Mouse (Mus musculus) intestine, embryonic 15.5 days (tissue): ENCODE results near the gene Nmnat3. TPM values are rescaled to one million over a fixed set of nuclear protein-coding genes. Genes with fewer than 3 reads are reported as not detected.
A peak's percentile ranks its signal among the peaks of the same experiment; 100 is the strongest.

ENCODE experiments used
- ATAC-seq: fragments of 200-750 bp; cut with Nextera tagmentation; 2 replicates; pipeline ENCODE4 v1.8.0; 2017; ENCODE audit warnings: moderate TSS enrichment, moderate library complexity
- H3K27ac ChIP-seq: fragments of 300-500 bp; sonication (generic); 2 replicates; pipeline ENCODE4 v1.5.1; 2015; ENCODE audit warnings: mild to moderate bottlenecking, inconsistent platforms
- H3K27me3 ChIP-seq: fragments of 300-500 bp; sonication (generic); replicated peaks from 2 replicates; pipeline ENCODE4 v1.6.1; 2015; ENCODE audit warnings: inconsistent platforms
- H3K36me3 ChIP-seq: fragments of 300-500 bp; sonication (generic); 2 replicates; pipeline ENCODE4 v1.6.1; 2015; ENCODE audit warnings: inconsistent platforms
- H3K4me1 ChIP-seq: fragments of 300-500 bp; sonication (generic); replicated peaks from 2 replicates; pipeline ENCODE4 v1.6.1; 2015; ENCODE audit warnings: inconsistent platforms
- H3K4me2 ChIP-seq: fragments of 300-500 bp; sonication (generic); replicated peaks from 2 replicates; pipeline ENCODE4 v1.6.1; 2015; ENCODE audit warnings: mild to moderate bottlenecking, inconsistent platforms
- H3K4me3 ChIP-seq: fragments of 300-500 bp; sonication (generic); replicated peaks from 2 replicates; pipeline ENCODE4 v1.5.1; 2015; ENCODE audit warnings: inconsistent platforms
- H3K9ac ChIP-seq: fragments of 300-500 bp; sonication (generic); 2 replicates; pipeline ENCODE4 v1.6.1; 2015; ENCODE audit warnings: inconsistent platforms
- H3K9me3 ChIP-seq: fragments of 300-500 bp; sonication (generic); 2 replicates; pipeline ENCODE4 v1.6.1; 2016; ENCODE audit warnings: inconsistent platforms
- WGBS: fragments of 180-500 bp; shearing (Covaris S2); methylation state at CpG from one replicate; pipeline ENCODE4 v1.1.7; 2015; 5-methylcytosine and 5-hydroxymethylcytosine counted together
- polyA plus RNA-seq: library from polyadenylated mRNA; unstranded; fragments of >200 nt; fragmentation: Nextera tagmentation; extraction: Ambion mirVana; gene quantifications from 2 replicates; pipeline ENCODE4 v1.2.1, GENCODE M21; 2015

Nmnat3 gene
- polyA plus RNA-seq, 1 experiment from 2014 or later = 15.1 TPM

DNA sequence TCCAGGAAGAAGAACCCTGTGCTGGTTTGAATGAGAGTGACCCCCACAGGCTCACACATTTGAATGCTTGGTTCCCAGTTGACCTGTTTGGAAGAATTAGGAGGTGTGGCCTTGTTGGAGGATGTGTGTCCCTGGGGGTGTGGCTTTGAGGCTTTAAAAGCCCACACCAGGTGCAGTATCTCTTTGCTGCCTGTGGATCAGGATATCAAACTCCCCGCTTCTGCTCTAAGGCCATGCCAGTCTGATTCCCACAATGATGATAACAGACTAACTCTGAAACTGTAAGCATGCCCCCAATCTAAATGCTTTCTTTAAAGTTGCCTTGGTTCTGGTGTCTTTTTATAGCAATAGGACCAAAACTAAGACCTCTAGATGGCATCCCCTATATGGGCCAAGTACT, 58.6 kb downstream of the Nmnat3 start:
- H3K9me3 ChIP-seq = no peaks in the 10 kb centered on the region
- H3K27ac ChIP-seq = no peak overlapping the region
- H3K9ac ChIP-seq = no peak overlapping the region
- no peak for ATAC-seq
- peaks cover 5% of the 10 kb centered on the region for H3K4me1 ChIP-seq
- 89% methylated on average over 1 of the region's 1 CpGs for WGBS
- H3K4me3 ChIP-seq = no peak overlapping the region
- H3K4me2 ChIP-seq = no peak overlapping the region
- H3K27me3 ChIP-seq = no peaks in the 10 kb centered on the region
- H3K36me3 ChIP-seq = no peaks in the 10 kb centered on the region

DNA sequence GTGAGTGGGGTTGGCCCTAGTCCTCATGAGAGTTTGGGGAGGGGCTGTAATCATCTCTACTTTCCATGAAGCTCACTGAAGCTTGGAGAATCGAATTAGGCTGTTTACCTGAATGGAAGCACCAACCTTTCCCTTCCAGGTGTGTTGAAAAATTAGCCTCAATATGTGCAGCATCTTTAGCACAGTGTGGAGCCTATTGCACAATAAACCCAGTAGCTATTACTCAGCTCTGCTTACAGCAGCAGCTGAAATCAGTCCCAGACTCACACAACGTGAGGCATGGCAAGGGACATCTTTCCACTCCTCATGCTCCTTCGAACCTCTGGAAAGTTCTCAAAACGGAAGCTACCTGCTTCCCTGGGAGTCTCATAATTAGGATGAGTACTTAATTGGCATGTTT, 59.0 kb downstream of the Nmnat3 start:
- no peaks in the 10 kb centered on the region for H3K36me3 ChIP-seq
- no peak overlapping the region for H3K4me2 ChIP-seq
- no peak overlapping the region for H3K4me3 ChIP-seq
- H3K27me3 ChIP-seq = no peaks in the 10 kb centered on the region
- peaks cover 5% of the 10 kb centered on the region for H3K4me1 ChIP-seq
- no peaks in the 10 kb centered on the region for H3K9me3 ChIP-seq
- ATAC-seq = no peak
- no peak overlapping the region for H3K9ac ChIP-seq
- 87% methylated on average over 4 of the region's 4 CpGs for WGBS
- H3K27ac ChIP-seq = no peak overlapping the region

DNA sequence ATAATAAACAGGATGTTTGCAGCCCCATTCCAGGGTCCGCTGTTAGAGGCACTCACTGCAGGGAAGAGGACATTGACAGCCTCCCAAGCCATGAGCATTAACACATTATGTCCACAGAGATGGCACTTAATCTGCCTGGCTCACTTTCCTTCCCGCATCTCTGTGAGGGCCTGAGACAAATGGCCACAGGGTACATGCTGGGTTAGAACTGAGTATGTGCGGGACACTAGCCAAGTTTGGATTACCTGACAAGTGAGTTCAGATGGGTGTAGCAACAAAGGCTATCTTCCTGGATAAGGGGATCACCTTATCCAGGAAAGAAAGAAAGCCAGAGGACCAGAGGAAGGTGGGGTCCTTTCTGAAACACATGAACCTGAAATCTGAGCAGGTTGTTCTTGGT, 59.8 kb downstream of the Nmnat3 start:
- no peak for ATAC-seq
- H3K4me3 ChIP-seq = no peak overlapping the region
- 74% methylated on average over 3 of the region's 3 CpGs for WGBS

DNA sequence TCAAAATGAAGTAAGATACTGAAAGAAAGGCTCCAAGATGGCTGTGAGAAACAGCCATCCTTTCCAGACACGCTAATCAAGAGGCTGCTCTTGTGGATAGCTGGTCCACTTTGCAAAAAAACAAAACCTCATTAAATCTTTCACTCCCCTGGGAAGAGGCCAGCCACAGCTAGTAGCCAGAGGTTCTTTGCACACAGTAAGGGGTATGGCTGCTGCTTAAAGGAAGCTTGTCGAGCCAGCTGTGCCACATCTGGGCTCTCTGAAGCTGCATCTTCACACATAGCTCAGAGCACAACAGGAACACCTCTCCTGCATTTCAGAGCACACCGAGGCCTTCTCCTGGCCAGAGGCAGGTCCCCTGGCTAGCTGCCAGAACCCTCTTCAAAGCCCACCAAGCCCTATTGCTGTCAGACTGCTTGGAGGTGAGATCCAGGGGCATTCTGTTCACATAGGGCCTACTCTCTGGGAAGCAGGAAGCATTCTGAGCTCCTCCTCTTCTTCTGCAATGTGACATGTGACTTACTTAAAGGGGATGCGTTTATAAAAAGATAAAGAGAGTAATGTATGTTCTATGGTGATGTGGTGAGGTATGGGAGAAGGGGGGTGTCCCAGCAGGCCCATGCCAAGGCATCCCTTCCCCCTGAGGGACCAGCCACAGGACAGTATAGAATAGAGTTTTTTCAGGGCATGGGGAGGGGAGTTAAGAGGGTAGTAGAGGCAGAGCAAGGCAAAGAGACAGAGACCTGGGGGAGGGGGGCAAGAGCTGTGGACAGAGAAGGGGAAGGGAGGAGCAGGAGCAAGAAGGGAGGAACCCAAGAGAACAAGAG, 63.3 kb downstream of the Nmnat3 start:
- Histone ChIP-seq H3K4me3 (no peak overlapping the region), H3K9me3 (no peaks in the 10 kb centered on the region), H3K9ac (no peak overlapping the region), H3K27me3 (no peaks in the 10 kb centered on the region), H3K27ac (peak overlapping the region; percentile 32; the same call in 1 of the 2 replicates), H3K36me3 (no peaks in the 10 kb centered on the region), H3K4me1 (peaks cover 12% of the 10 kb centered on the region), H3K4me2 (no peak overlapping the region)
- ATAC-seq = no peak
- WGBS = 21% methylated on average over 4 of the region's 4 CpGs

More for the DNA sequence above, 59.8 kb downstream of the Nmnat3 start:
- Histone ChIP-seq H3K36me3 (no peaks in the 10 kb centered on the region), H3K27me3 (no peaks in the 10 kb centered on the region), H3K9ac (no peak overlapping the region), H3K27ac (no peak overlapping the region), H3K4me2 (no peak overlapping the region), H3K9me3 (no peaks in the 10 kb centered on the region), H3K4me1 (peaks cover 5% of the 10 kb centered on the region)

DNA sequence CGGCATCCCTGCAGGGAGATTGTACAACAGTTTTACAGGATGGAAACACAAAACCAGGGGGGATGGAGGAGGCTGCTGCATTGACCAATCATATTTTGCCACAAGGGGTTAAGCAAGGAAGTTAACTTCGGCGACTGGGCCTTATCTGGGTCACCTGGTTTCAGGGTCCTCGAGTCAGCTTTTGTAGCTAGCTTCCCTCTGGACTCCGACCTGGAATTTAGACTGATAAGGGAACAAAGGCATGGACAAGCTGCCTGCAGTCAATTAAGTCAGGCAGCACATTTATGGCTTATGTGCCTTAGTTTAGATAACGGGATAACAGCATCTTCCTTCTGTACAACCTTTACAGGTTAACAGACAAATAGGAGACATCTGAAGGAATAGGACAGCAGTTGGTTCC, 65.1 kb downstream of the Nmnat3 start:
- Histone ChIP-seq H3K4me2 (no peak overlapping the region), H3K9ac (no peak overlapping the region), H3K4me3 (no peak overlapping the region), H3K9me3 (no peaks in the 10 kb centered on the region), H3K36me3 (no peaks in the 10 kb centered on the region), H3K27ac (no peak overlapping the region), H3K4me1 (peaks cover 12% of the 10 kb centered on the region), H3K27me3 (no peaks in the 10 kb centered on the region)
- WGBS = 43% methylated on average over 6 of the region's 6 CpGs
- peak; percentile 89 for ATAC-seq

DNA sequence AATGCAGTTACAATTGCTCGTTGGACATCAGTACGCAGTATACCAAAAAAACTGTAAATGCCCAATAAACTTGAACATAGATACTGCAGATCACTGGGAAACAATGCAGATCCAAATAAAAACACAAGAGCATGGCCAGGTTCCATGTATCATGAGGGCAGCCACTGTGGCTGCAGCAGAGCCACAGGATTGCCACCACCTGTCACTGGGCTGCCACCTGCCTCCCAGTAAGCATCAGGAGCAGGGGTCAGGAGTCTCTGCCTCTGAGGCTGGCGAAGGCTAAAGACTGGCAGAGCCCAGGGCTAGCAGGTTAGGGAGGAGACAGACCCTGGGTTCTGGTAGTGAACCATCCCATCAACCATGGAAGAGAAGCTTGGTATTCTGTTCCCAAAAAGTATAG, 67.7 kb downstream of the Nmnat3 start:
- H3K4me3 ChIP-seq = no peak overlapping the region
- H3K4me2 ChIP-seq = no peak overlapping the region
- no peaks in the 10 kb centered on the region for H3K27me3 ChIP-seq
- no peak overlapping the region for H3K27ac ChIP-seq
- H3K9me3 ChIP-seq = no peaks in the 10 kb centered on the region
- ATAC-seq = no peak
- peaks cover 12% of the 10 kb centered on the region for H3K4me1 ChIP-seq
- WGBS = 92% methylated on average over 3 of the region's 3 CpGs
- no peak overlapping the region for H3K9ac ChIP-seq
- no peaks in the 10 kb centered on the region for H3K36me3 ChIP-seq

DNA sequence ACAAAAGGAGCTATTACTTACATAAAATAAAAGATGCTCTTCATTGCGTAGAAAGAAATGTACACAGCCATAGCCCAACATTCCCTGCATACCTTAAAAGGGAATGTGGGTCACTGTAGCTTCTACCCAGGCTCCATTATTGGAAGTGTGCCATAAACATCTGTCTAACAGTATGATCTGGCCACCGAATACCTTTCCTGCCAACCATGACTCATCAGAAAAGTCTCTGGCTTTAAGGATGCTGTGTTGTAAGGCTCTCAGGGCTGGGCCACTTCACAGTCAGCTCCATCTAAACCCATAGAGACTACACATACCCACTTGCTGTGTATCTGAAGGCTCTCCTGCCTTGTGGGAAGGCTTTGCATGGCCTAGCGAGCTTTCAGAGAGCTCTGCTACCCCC, 73.8 kb downstream of the Nmnat3 start:
- Histone ChIP-seq H3K4me1 (0 out of 2 replicates have a peak, but pooled peaks cover 5% of the 10 kb centered on the region), H3K9me3 (no peaks in the 10 kb centered on the region), H3K27me3 (no peaks in the 10 kb centered on the region), H3K9ac (no peak overlapping the region), H3K27ac (no peak overlapping the region), H3K4me3 (no peak overlapping the region), H3K36me3 (no peaks in the 10 kb centered on the region), H3K4me2 (no peak overlapping the region)
- no peak for ATAC-seq
- WGBS = 64% methylated on average over 3 of the region's 3 CpGs

DNA sequence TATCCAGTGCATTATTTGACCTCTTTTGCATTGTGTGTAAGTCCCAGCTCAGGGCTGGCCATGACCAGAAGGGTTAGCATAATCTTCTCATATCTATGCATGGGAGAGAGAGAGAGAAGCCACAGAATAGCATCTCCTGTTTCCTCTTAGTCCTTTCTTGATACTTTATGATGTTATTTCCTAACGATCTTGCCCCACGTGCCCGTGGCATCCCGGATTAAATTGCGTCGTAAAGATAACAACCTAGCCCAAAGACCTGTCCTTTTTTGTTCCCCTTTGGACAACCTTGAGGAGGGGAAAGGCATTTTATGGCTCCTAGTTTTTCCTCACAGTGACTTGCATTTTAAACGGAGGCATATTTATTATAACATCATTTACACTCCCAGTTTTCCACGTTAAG, 78.8 kb downstream of the Nmnat3 start:
- ATAC-seq = 0 out of 2 replicates have a peak, but pooled peaks have one; percentile 41
- 33% methylated on average over 8 of the region's 8 CpGs for WGBS

DNA sequence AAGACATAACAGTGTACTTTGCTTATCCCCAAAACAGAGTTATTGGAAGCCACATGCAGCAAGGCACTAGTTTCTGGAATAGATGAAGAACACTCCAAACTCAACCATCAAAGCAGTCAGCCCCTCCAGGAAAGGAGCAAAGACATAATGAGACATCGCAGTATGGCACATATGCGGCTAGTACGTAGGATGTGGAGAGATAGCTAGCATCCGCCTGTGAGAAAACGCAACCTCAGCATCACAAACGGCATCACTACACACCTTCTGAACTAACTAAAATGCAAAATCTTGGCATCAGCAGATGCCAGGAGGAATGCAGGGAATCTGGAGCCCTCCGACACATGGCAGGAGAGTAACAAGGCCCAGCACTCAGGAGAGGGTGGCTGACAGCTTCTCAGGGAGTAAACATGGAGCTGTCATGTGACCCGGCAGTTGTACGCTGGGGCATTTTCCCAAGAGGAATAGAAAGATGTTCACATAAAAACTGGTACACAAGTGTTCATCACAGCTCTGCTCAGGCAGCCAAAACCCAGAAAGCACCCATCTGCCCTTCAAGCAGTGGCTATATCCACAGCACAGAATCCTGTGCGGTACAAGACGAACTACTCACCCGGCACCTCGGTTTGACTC, 80.2 kb downstream of the Nmnat3 start:
- H3K27me3 ChIP-seq = no peaks in the 10 kb centered on the region
- no peaks in the 10 kb centered on the region for H3K4me1 ChIP-seq
- H3K4me3 ChIP-seq = no peak overlapping the region
- no peak overlapping the region for H3K27ac ChIP-seq
- no peak for ATAC-seq
- H3K9me3 ChIP-seq = no peaks in the 10 kb centered on the region
- H3K36me3 ChIP-seq = no peaks in the 10 kb centered on the region
- 84% methylated on average over 13 of the region's 13 CpGs for WGBS
- H3K4me2 ChIP-seq = no peak overlapping the region
- no peak overlapping the region for H3K9ac ChIP-seq

More for the DNA sequence above, 78.8 kb downstream of the Nmnat3 start:
- H3K27me3 ChIP-seq = no peaks in the 10 kb centered on the region
- no peak overlapping the region for H3K9ac ChIP-seq
- H3K4me3 ChIP-seq = no peak overlapping the region
- H3K4me2 ChIP-seq = no peak overlapping the region
- no peaks in the 10 kb centered on the region for H3K36me3 ChIP-seq
- no peaks in the 10 kb centered on the region for H3K9me3 ChIP-seq
- no peak overlapping the region for H3K27ac ChIP-seq
- H3K4me1 ChIP-seq = 0 out of 2 replicates have a peak, but pooled peaks cover 5% of the 10 kb centered on the region

DNA sequence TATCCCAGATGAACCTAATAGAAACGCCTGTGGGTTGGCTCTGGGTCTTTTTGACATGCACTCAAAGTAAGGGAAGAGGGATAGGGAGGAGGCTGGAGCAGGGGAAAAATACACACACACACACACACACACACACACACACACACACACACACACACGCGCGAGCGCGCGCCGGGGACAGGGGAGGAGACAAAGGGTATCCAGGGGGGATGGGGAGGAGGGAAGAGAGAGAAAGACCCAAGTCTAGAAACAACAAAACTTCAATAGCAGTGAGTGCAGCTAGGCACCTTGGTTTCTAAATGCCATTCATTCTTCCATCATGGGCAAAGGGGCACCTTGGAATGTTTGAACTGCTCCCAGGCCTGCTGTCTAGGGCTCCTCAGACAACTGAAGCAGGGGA, 82.5 kb downstream of the Nmnat3 start:
- no peak overlapping the region for H3K9ac ChIP-seq
- H3K4me2 ChIP-seq = no peak overlapping the region
- no peaks in the 10 kb centered on the region for H3K4me1 ChIP-seq
- WGBS = 58% methylated on average over 8 of the region's 8 CpGs
- H3K36me3 ChIP-seq = no peaks in the 10 kb centered on the region
- no peak overlapping the region for H3K4me3 ChIP-seq
- H3K9me3 ChIP-seq = no peaks in the 10 kb centered on the region
- H3K27me3 ChIP-seq = no peaks in the 10 kb centered on the region
- no peak overlapping the region for H3K27ac ChIP-seq
- ATAC-seq = no peak

DNA sequence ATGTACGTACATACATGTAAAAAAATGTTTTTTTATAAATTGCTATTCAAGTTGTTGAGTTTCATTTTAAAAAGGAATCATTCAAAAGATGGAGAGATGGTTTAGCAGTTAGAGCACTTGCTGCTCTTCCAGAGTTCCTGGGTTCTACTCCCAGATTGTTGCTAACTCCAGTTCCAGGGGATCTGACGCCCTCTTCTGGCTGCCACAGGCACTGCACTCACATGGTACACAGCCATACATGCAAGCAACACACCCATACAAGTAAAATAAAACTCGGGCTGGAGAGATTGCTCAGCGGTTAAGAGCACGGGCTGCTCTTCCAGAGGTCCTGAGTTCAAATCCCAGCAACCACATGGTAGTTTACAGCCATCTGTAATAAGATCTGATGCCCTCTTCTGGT, 86.1 kb downstream of the Nmnat3 start:
- Histone ChIP-seq H3K4me3 (no peak overlapping the region), H3K27ac (no peak overlapping the region), H3K4me2 (no peak overlapping the region), H3K36me3 (no peaks in the 10 kb centered on the region), H3K4me1 (no peaks in the 10 kb centered on the region; the same call in 1 of the 2 replicates), H3K27me3 (no peaks in the 10 kb centered on the region), H3K9me3 (no peaks in the 10 kb centered on the region), H3K9ac (no peak overlapping the region)
- no peak for ATAC-seq
- WGBS = 92% methylated on average over 5 of the region's 5 CpGs

DNA sequence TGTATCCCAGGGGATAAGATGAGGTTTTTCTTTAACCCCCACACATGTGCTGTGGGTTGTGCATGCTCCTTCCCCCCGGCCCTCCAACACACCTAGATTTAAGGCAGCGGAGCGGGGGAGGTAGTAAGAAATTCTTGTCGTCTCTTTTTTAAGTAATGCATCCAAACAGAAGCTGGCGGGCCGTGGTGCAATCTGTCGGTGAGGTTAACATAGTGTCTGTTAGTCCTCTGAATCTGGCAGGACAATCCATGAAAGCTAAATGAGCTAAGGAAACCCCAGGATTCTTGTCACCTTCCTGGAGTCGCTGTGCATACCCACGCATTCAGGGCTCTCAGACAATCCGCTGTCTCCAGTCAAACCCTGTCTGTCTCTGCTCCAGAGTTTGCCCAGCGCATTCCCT, 87.7 kb downstream of the Nmnat3 start:
- H3K4me3 ChIP-seq = no peak overlapping the region
- 66% methylated on average over 11 of the region's 11 CpGs for WGBS
- H3K4me2 ChIP-seq = no peak overlapping the region
- no peaks in the 10 kb centered on the region for H3K9me3 ChIP-seq
- H3K4me1 ChIP-seq = no peaks in the 10 kb centered on the region; the same call in 1 of the 2 replicates
- ATAC-seq = no peak
- H3K36me3 ChIP-seq = no peaks in the 10 kb centered on the region
- H3K9ac ChIP-seq = no peak overlapping the region
- no peak overlapping the region for H3K27ac ChIP-seq
- H3K27me3 ChIP-seq = no peaks in the 10 kb centered on the region
